Mouse (Mus musculus): ENCODE results near the gene Zswim4. TPM values are rescaled to one million over a fixed set of nuclear protein-coding genes. Genes with fewer than 3 reads are reported as not detected.

Zswim4 gene
- total RNA-seq, 1 experiment = 22.1 TPM

DNA sequence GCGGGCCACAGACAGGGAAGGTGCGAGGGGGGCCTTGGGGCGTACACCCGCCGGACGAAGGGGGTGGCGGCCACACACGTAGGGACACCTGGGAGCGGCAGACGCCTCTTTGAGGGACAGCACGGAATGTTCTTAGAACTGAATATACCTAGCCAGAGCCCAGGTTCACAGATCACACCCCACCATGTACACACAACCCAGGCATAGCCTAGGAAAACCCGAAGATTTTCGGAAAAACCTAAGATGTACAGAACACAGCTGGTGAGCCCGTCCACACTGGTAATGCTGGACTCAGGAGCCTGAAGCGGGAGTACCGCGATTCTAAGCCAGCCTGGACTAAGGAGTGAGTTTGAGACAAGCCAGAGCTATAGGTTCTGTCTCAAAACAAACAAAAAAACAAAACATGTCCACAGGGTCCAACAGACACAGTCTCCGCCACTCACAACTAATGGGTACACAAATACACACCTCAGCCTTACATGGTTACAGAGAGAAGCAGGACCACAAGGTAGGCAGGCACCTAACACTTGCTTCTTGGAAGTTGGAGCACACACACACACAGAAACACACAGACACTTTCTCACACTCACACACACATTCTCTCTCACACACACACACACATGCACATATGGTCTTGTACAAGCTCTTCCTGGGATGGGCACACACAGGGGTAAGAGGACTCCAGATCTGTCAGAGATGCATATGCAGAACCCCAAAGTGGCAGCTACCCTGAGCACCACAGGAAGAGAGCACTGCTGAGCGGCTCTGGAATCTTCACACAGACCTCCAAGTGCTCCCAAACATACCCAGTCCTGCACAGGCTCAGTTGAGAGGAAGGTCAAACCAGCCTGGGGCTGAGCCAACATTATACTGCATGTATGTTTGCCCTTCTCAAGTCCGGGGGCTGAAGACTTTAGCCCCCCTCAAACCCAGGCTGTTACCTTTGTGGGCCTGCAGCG is 52.5 kb downstream of the Zswim4 start:
- TF ChIP-seq ZNF384 (IDR thresholded peaks at IDR 0.05; ENCODE audit: low read depth, low read length) (no peak), ZC3H11A (IDR thresholded peaks at IDR 0.05; ENCODE audit: borderline replicate concordance, low read depth, low read length) (no peak), MAFK (IDR thresholded peaks at IDR 0.05; ENCODE audit: insufficient read depth, low read depth, low read length) (no peak), CHD2 (IDR thresholded peaks at IDR 0.05; ENCODE audit: low read depth, low read length) (no peak), HCFC1 (IDR thresholded peaks at IDR 0.05; ENCODE audit: borderline replicate concordance, insufficient read depth, low read length) (no peak)
- no peak for DNase-seq (ENCODE audit: low read depth, low spot score)
- Histone ChIP-seq H3K36me3 (ENCODE audit: control insufficient read depth, insufficient read depth, low read length, poor library complexity, severe bottlenecking) (no peaks in the 10 kb centered on the region), H3K4me3 (ENCODE audit: insufficient read depth in 1 of 2, low read depth in 1 of 2, low read length in 2 of 2, poor library complexity in 1 of 2, severe bottlenecking in 1 of 2) (peak overlapping the region; percentile 65 to 86), H3K9me3 (ENCODE audit: control insufficient read depth, insufficient read depth, low read depth, low read length) (no peaks in the 10 kb centered on the region), H3K4me1 (ENCODE audit: control insufficient read depth in 2 of 2, insufficient read depth in 2 of 2, low read length in 2 of 2, poor library complexity in 1 of 2) (peaks cover 14 to 28% of the 10 kb centered on the region in 2 experiments), H3K27ac (ENCODE audit: insufficient read depth, low read depth, low read length, poor library complexity, severe bottlenecking) (peak overlapping the region; percentile 50; the same call in 1 of the 2 replicates), H3K9ac (ENCODE audit: insufficient read depth, low read depth, low read length, poor library complexity, severe bottlenecking) (peak overlapping the region; percentile 88)
- in situ Hi-C loops (cut with MboI; ENCODE audit: low sequenced_read_pairs in 2 of 2, unreplicated experiment in 2 of 2) = no loop called here

DNA sequence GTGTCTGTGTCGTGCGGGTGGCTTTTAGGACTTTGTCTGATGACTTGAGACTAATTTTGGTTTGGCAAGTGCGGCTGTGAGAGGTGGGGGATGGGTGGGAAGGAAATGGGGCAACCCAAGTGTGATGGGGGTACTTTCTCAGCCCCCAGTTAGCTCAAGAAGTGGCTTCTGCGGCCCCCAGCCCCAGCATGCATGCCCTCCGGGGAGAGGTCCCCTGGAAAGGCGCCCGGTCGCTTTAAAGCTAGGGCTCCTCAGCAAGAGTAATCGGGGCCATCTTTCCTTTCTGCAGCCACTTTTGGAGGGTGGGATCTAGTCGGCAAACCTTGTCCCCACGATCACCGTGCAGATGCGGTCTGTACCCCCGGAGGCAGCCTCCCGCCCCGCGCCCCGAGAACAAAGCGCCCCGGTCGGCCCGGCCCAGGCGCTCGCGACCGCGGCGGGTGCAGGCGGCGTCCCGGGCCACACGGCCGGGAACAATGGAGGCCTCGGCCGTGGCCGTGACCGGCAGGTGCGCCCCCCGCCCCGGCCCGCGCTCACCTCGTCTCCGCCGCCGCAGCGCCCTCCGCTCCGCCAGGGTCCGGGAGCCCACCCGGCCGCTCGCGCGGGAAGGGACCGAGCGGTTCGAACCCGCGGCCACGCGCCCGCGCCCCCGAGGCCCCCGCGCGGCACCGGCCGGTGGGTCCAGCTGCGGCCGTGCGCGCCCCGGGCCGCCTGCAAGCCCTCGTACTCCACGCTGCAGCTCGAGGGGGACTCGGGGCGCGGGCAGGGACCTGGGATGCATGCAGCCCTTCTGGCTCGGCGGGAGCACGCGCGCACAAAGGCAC is 53.4 kb downstream of the Zswim4 start:
- peak overlapping the region; percentile 50; the same call in 1 of the 2 replicates for H3K27ac ChIP-seq (ENCODE audit: insufficient read depth, low read depth, low read length, poor library complexity, severe bottlenecking)
- peaks cover 23 to 31% of the 10 kb centered on the region in 2 experiments for H3K4me1 ChIP-seq (ENCODE audit: control insufficient read depth in 2 of 2, insufficient read depth in 2 of 2, low read length in 2 of 2, poor library complexity in 1 of 2)
- in situ Hi-C loops (cut with MboI; ENCODE audit: low sequenced_read_pairs in 2 of 2, unreplicated experiment in 2 of 2) = no loop called here

DNA sequence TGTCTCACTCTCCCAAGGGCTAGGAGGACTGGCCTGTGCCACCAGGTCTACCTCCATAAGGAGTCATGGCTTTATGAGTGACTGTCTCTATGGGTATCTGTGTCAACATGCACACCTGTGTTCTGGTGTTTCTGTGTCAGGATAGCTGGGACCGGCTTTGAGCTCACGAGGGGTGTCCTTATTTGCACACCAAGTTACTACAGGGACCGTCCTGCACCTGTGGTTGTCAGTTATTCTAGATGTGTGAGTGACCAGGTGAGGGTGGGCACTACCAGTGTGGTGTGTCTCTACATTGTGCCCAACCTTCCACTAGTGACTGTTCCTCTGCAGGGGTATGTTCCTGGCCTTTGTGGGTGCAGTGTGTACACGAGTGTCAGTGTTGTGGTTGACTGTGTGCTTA is 54.0 kb downstream of the Zswim4 start:
- Histone ChIP-seq H3K36me3 (ENCODE audit: control insufficient read depth, insufficient read depth, low read length, poor library complexity, severe bottlenecking) (no peaks in the 10 kb centered on the region), H3K4me1 (ENCODE audit: control insufficient read depth in 2 of 2, insufficient read depth in 2 of 2, low read length in 2 of 2, poor library complexity in 1 of 2) (peaks cover 27 to 37% of the 10 kb centered on the region in 2 experiments), H3K9ac (ENCODE audit: insufficient read depth, low read depth, low read length, poor library complexity, severe bottlenecking) (peak overlapping the region; percentile 88; the same call in 1 of the 2 replicates), H3K9me3 (ENCODE audit: control insufficient read depth, insufficient read depth, low read depth, low read length) (no peaks in the 10 kb centered on the region), H3K27ac (ENCODE audit: insufficient read depth, low read depth, low read length, poor library complexity, severe bottlenecking) (no peak overlapping the region; the same call in 1 of the 2 replicates), H3K4me3 (ENCODE audit: insufficient read depth in 1 of 2, low read depth in 1 of 2, low read length in 2 of 2, poor library complexity in 1 of 2, severe bottlenecking in 1 of 2) (peak overlapping the region; percentile 74 to 86; a peak in 3 of 4 replicates)
- in situ Hi-C loops (cut with MboI; ENCODE audit: low sequenced_read_pairs in 2 of 2, unreplicated experiment in 2 of 2) = no loop called here
- TF ChIP-seq CHD2 (IDR thresholded peaks at IDR 0.05; ENCODE audit: low read depth, low read length) (no peak), ZC3H11A (IDR thresholded peaks at IDR 0.05; ENCODE audit: borderline replicate concordance, low read depth, low read length) (no peak), HCFC1 (IDR thresholded peaks at IDR 0.05; ENCODE audit: borderline replicate concordance, insufficient read depth, low read length) (no peak), ZNF384 (IDR thresholded peaks at IDR 0.05; ENCODE audit: low read depth, low read length) (no peak), MAFK (IDR thresholded peaks at IDR 0.05; ENCODE audit: insufficient read depth, low read depth, low read length) (no peak)
- DNase-seq (ENCODE audit: low read depth, low spot score) = no peak

More for the DNA sequence above, 53.4 kb downstream of the Zswim4 start:
- Histone ChIP-seq H3K9ac (ENCODE audit: insufficient read depth, low read depth, low read length, poor library complexity, severe bottlenecking) (peak overlapping the region; percentile 88), H3K36me3 (ENCODE audit: control insufficient read depth, insufficient read depth, low read length, poor library complexity, severe bottlenecking) (no peaks in the 10 kb centered on the region), H3K4me3 (ENCODE audit: insufficient read depth in 1 of 2, low read depth in 1 of 2, low read length in 2 of 2, poor library complexity in 1 of 2, severe bottlenecking in 1 of 2) (peak overlapping the region; percentile 74 to 86), H3K9me3 (ENCODE audit: control insufficient read depth, insufficient read depth, low read depth, low read length) (no peaks in the 10 kb centered on the region)
- no peak for DNase-seq (ENCODE audit: low read depth, low spot score)
- TF ChIP-seq ZC3H11A (IDR thresholded peaks at IDR 0.05; ENCODE audit: borderline replicate concordance, low read depth, low read length) = no peak
- TF ChIP-seq CHD2 (IDR thresholded peaks at IDR 0.05; ENCODE audit: low read depth, low read length) = no peak
- no peak for TF ChIP-seq MAFK (IDR thresholded peaks at IDR 0.05; ENCODE audit: insufficient read depth, low read depth, low read length)
- no peak for TF ChIP-seq ZNF384 (IDR thresholded peaks at IDR 0.05; ENCODE audit: low read depth, low read length)
- no peak for TF ChIP-seq HCFC1 (IDR thresholded peaks at IDR 0.05; ENCODE audit: borderline replicate concordance, insufficient read depth, low read length)

DNA sequence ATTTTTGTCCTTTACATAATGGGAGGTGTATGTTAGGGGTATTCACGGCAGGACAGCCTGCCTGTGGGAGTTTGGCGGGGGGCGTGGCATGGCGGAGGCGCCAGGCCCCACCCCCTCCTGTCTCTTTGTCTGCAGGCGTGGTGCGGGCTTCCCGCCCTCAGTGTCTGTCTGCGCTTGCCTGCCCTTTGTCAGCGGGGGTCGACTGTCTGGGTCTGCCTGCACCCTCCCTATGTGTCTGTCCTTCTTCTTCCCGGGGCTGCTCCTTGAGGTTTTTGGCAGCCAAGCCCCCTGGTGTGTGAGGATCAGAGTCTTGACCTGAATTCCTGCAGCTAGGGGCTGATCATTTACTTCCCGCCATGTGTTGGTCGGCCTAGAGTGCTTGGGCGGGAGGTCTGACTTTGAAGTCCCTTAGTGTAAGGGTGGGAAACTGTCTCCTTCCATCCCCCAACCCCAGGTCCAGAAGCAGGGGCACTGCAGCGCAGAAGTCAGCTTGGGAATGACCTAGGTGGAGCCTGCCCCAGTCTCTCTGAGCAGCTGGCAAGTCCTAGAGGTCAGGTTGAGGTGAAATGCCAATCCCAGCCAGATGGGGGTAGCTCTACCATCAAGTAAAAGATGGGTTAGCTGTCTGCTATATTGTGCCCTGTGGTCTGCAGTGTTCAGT is 56.2 kb downstream of the Zswim4 start:
- Histone ChIP-seq H3K27ac (ENCODE audit: insufficient read depth, low read depth, low read length, poor library complexity, severe bottlenecking) (peak overlapping the region; percentile 76), H3K9me3 (ENCODE audit: control insufficient read depth, insufficient read depth, low read depth, low read length) (no peaks in the 10 kb centered on the region), H3K4me1 (ENCODE audit: control insufficient read depth in 2 of 2, insufficient read depth in 2 of 2, low read length in 2 of 2, poor library complexity in 1 of 2) (peaks cover 27 to 40% of the 10 kb centered on the region in 2 experiments), H3K9ac (ENCODE audit: insufficient read depth, low read depth, low read length, poor library complexity, severe bottlenecking) (peak overlapping the region; percentile 59; the same call in 1 of the 2 replicates), H3K4me3 (ENCODE audit: insufficient read depth in 1 of 2, low read depth in 1 of 2, low read length in 2 of 2, poor library complexity in 1 of 2, severe bottlenecking in 1 of 2) (peak overlapping the region; percentile 46), H3K36me3 (ENCODE audit: control insufficient read depth, insufficient read depth, low read length, poor library complexity, severe bottlenecking) (no peaks in the 10 kb centered on the region)
- TF ChIP-seq ZNF384 (IDR thresholded peaks at IDR 0.05; ENCODE audit: low read depth, low read length) (no peak), HCFC1 (IDR thresholded peaks at IDR 0.05; ENCODE audit: borderline replicate concordance, insufficient read depth, low read length) (no peak), CHD2 (IDR thresholded peaks at IDR 0.05; ENCODE audit: low read depth, low read length) (no peak), MAFK (IDR thresholded peaks at IDR 0.05; ENCODE audit: insufficient read depth, low read depth, low read length) (no peak), ZC3H11A (IDR thresholded peaks at IDR 0.05; ENCODE audit: borderline replicate concordance, low read depth, low read length) (no peak)
- peak; percentile 81 for DNase-seq (ENCODE audit: low read depth, low spot score)
- in situ Hi-C loops (cut with MboI; ENCODE audit: low sequenced_read_pairs in 2 of 2, unreplicated experiment in 2 of 2) = no loop called here

All from ES-E14 (cell line).